Mouse (Mus musculus): ENCODE measurements around the gene Smdt1.
A peak's percentile ranks its signal among the peaks of the same experiment; 100 is the strongest.

The Smdt1 gene

GRCm38 (mm10) chr15:82338593-82339112 lies at the start of gene Smdt1, which contains the start of the genes Naga and Pheta2:
TSS of gene Smdt1 (plus strand) at chr15:82338959.
TSS of gene Naga (minus strand) at chr15:82338925.
TSS of gene Pheta2 (plus strand) at chr15:82338942.
- DNase-seq = peak; percentile 95

GRCm38 (mm10) chr15:82290252-82290651 lies 48.5 kb upstream of the Smdt1 start:
- no peak for DNase-seq

GRCm38 (mm10) chr15:82292851-82293250 lies 45.9 kb upstream of the Smdt1 start:
- DNase-seq = no peak

GRCm38 (mm10) chr15:82293271-82293711 lies 45.5 kb upstream of the Smdt1 start:
- peak; percentile 55 for DNase-seq

GRCm38 (mm10) chr15:82294059-82294458 lies 44.7 kb upstream of the Smdt1 start:
- no peak for DNase-seq

GRCm38 (mm10) chr15:82298764-82299561 lies 39.8 kb upstream of the Smdt1 start, which contains the start of gene Wbp2nl:
TSS of gene Wbp2nl (plus strand) at chr15:82298954.
- DNase-seq = no peak

GRCm38 (mm10) chr15:82307107-82307506 lies 31.7 kb upstream of the Smdt1 start:
- no peak for DNase-seq

GRCm38 (mm10) chr15:82308416-82308815 lies 30.3 kb upstream of the Smdt1 start:
- DNase-seq = no peak

- DNase-seq = no peak
Observed at GRCm38 (mm10) chr15:82317839-82318238, 20.9 kb upstream of the Smdt1 start.

GRCm38 (mm10) chr15:82319613-82320012 lies 19.1 kb upstream of the Smdt1 start:
- no peak for DNase-seq

GRCm38 (mm10) chr15:82322195-82322594 lies 16.6 kb upstream of the Smdt1 start:
- DNase-seq = no peak

- DNase-seq = no peak
Observed at GRCm38 (mm10) chr15:82325382-82325781, 13.4 kb upstream of the Smdt1 start.

- no peak for DNase-seq
Observed at GRCm38 (mm10) chr15:82335194-82335593, 3.6 kb upstream of the Smdt1 start.

GRCm38 (mm10) chr15:82336629-82337028 lies 2.1 kb upstream of the Smdt1 start:
- DNase-seq = no peak

GRCm38 (mm10) chr15:82337875-82338274 lies 884 bp upstream of the Smdt1 start:
- no peak for DNase-seq

GRCm38 (mm10) chr15:82339150-82339549 lies 391 bp downstream of the Smdt1 start:
- no peak for DNase-seq

GRCm38 (mm10) chr15:82339634-82340254 lies 985 bp downstream of the Smdt1 start:
- no peak for DNase-seq

- DNase-seq = no peak
Observed at GRCm38 (mm10) chr15:82340414-82341035, 1.8 kb downstream of the Smdt1 start.

GRCm38 (mm10) chr15:82341036-82341501 lies 2.3 kb downstream of the Smdt1 start:
- no peak for DNase-seq

GRCm38 (mm10) chr15:82341675-82342542 lies 3.1 kb downstream of the Smdt1 start:
- DNase-seq = no peak

- DNase-seq = no peak
Observed at GRCm38 (mm10) chr15:82342543-82342935, 3.8 kb downstream of the Smdt1 start.
